Mouse (Mus musculus) liver, embryonic 14.5 days (tissue): Measurements from ENCODE around the gene Rnf150.

Experiments used
- CTCF ChIP-seq: IDR thresholded peaks from 2 replicates; pipeline ENCODE4 v1.5.1; 2016; ENCODE audit warnings: antibody characterized with exemption, low read depth, control low read depth
- EP300 ChIP-seq: IDR thresholded peaks from 2 replicates; pipeline ENCODE4 v1.6.1; 2016; ENCODE audit warnings: antibody characterized with exemption, low read depth

DNA sequence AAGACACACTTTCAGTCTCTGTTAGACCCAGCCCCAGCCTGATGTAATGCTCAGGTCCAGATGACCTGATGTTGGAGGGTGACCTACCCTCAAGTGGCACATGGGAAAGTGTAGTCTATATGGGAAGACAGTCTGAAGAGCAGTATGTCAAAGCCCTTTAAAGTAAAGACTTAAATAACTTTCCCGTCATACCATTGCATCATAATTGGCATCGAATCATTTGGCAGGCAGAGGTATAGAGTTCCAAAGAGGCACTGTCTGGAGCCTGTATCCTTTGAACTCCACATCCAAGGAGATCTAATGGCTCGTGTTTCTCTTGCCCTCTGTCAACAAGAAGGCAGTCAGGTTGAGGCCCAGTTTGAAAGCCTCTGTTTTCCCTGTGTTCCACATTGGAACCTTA, 22.7 kb upstream of the Rnf150 start:
- TF ChIP-seq CTCF, result no peak
- TF ChIP-seq EP300, result no peak
